Mouse (Mus musculus): ENCODE measurements around the gene Fbxw11.

The Fbxw11 gene

DNA sequence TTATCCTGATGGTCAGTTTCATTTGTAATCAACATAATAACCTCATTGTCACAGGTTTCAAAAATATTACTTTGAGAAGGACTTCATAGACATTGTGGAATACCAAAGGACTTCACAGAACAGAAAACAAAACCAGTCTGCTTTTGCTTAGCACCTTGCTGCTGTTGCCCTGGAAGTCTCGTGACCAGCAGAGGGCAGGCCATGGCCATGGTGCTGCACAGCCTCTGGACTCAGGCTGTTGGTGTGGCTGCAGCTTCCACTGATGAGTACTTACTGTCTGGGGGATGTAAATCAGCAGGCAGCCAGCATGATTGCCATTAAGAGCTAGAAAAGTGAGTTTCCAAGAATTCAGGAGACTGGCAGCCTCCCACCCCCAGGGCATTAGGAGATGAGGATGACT lies 16.8 kb upstream of the Fbxw11 start:
- WGBS = 68% methylated on average over 1 of the region's 1 CpGs

GRCm38 (mm10) chr11:32626079-32626478 lies 16.4 kb upstream of the Fbxw11 start:
- 89% methylated on average over 6 of the region's 6 CpGs for WGBS

DNA sequence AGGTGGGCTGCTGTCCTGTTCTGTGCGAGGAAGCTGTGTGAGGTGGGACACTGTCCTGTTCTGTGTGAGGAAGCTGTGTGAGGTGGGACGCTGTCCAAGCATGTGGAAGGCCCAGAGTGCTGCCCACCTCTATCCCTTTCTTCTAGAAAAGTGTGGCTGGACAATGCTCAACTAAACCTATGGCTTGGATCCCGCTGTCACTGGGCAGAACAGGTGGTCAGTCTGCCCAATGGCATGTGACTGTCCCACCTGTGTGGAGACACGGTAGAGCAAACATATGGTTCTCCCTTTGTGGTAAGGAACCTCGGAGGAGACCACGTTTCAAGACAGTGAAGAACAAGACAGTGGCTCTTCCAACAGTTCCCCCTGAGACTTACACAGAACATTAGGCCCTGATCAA lies 14.6 kb upstream of the Fbxw11 start:
- 89% methylated on average over 6 of the region's 6 CpGs for WGBS

- WGBS = 90% methylated on average over 4 of the region's 4 CpGs
These were observed 12.8 kb upstream of the Fbxw11 start for GRCm38 (mm10) chr11:32629713-32630211.

GRCm38 (mm10) chr11:32632671-32633070 lies 9.9 kb upstream of the Fbxw11 start:
- WGBS = 91% methylated on average over 5 of the region's 5 CpGs

GRCm38 (mm10) chr11:32633542-32633941 lies 9.0 kb upstream of the Fbxw11 start:
- WGBS = 73% methylated on average over 3 of the region's 3 CpGs

DNA sequence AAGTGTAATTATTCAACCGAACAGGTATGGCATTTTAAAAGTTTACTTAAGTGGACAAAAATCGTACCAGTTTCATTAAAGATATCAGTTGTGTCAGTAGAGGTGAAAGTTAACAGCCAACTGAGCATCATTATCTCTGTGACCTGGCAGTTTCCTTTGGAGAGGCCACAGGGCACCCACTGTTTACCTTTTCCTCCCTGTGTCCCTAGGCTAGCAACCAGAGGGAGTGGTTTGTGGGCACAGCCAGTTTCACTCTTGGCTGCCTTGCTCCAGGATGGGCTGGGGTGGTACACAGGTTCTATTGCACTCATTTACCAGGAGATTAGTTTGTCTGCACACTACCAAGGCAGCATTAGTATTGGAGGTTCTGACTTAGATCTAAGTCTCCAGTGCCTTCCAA lies 8.4 kb upstream of the Fbxw11 start:
- WGBS = 91% methylated on average over 2 of the region's 2 CpGs

GRCm38 (mm10) chr11:32634842-32635241 lies 7.7 kb upstream of the Fbxw11 start:
- 70% methylated on average over 2 of the region's 2 CpGs for WGBS

GRCm38 (mm10) chr11:32636275-32636674 lies 6.2 kb upstream of the Fbxw11 start:
- WGBS = 72% methylated on average over 4 of the region's 4 CpGs

GRCm38 (mm10) chr11:32638521-32639255 lies 3.8 kb upstream of the Fbxw11 start:
- WGBS = 82% methylated on average over 8 of the region's 8 CpGs

- WGBS = 95% methylated on average over 4 of the region's 4 CpGs
These were observed 1.9 kb upstream of the Fbxw11 start for GRCm38 (mm10) chr11:32640617-32641016.

DNA sequence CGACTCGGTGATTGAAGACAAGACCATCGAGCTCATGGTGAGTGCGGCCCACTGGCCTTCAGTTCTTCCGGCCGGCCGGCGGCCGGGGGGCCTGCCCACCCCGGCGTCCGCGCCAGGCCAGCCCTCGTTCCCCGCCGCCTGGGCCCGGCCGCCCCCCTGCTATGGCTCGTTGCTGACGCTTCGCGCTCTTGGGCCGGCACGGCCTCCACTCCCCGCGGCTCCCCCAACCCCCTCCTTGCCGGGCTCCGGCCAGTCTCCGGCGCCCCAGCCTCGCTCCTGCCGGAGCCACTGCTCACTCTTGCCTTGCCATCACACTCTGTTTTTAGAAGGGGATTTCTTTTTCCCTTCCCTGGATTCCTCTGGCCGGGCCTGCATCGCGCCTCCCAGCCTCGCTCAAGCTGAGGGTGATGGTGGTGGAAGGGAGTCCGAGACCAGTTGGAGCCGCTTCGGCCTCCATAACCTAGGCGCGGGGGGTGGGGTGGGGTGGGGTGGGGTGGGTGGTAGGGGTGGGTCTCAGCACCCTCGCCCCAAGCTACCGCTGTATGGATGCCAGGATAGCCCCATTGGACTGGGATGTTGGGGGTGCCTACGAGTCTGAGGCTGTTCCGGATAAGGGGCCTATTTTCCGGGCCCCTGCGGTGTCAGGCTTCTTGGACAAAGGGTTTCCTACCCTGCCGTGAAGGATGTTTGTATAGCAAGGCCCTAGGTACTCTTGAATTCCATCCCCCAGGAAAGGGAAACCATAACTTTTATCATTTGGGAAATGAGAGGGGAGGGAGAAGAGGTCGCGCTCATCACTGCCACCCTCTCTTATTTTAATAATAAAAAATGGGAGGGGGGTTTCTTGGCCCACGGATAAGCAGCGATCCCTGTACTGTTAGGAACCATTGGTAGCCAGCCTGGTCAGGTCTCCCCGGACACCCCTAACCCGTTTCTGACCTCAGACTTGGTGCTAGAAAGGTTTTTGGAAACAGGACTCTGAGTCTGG lies 669 bp downstream of the Fbxw11 start:
- WGBS = under 1% methylated on average over 51 of the region's 54 CpGs

GRCm38 (mm10) chr11:32644010-32644409 lies 1.5 kb downstream of the Fbxw11 start:
- WGBS = 5% methylated on average over 3 of the region's 3 CpGs

GRCm38 (mm10) chr11:32647265-32647664 lies 4.7 kb downstream of the Fbxw11 start:
- WGBS = 77% methylated on average over 2 of the region's 2 CpGs

DNA sequence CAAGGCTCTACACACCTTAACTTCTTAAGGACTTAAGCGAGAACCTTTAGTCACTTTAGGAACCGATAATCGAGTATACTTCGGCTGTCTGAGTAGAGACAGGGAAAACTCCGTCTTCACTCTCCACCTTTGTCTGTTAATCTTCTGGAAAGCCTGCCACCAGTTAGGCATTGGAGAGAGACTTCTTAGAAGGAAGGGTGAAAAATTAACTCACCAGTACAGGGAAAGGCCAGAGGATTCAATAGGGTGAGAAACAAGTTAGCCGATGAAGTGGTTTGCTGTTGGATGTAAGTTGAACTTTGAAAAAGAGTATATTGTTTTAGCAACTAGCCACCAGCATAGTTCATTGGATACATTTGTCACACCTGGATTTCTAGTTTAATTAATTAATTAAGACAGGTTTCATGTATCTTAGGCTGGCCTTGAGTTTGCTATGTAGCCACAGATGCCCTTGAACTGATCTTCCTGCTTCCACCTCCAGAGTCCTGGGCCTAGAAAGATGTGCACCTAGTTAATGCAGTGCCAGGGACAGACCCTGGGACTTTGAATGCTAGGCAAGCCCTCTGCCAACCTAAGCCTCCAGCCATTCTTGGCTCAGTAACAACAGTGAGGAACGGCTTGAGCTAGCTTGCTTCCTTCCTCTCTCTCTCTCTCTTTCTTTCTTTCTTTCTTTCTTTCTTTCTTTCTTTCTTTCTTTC lies 8.5 kb downstream of the Fbxw11 start:
- WGBS = 79% methylated on average over 7 of the region's 7 CpGs

DNA sequence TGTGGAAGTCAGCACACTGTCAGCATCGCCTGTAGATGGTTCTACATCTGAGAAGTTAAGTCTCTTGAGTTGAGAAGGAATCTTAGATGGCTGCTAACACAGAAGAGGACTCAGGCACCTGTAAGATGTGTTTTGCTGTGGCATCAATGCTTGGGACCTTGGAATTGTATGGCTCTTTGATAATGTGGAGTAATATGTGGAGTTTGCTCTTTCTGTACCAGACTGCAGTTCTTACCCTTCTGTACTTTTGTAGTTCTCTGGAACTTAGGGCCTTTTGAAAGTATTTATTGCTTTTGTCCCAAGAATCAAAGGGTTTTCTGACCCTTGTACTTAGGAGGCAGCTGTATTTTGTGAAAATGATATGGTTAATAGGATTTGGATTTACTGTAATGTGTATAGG lies 9.2 kb downstream of the Fbxw11 start:
- 79% methylated on average over 1 of the region's 1 CpGs for WGBS

GRCm38 (mm10) chr11:32662082-32662656 lies 19.6 kb downstream of the Fbxw11 start:
- WGBS = 59% methylated on average over 1 of the region's 1 CpGs

- WGBS = 63% methylated on average over 3 of the region's 3 CpGs
These were observed 23.1 kb downstream of the Fbxw11 start for GRCm38 (mm10) chr11:32665639-32666038.

DNA sequence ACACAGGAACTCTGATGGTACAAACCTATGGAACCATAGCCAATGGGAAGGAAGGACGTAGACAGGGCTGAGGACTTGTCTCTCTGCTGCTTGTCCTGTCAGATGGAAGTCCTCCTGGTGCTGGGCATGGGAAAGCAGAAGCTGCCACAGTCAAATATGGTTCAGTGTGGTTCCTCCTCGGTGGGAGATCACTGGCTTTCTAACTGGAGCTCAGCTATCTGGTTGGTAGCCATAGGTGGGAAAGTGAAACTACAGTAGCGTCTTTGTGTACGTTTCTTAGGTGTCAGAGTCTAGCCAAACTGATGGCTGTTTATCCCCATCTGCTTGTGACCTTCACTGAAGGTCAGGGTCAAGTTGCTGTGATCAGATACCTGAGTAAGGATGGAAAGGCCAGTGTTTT lies 29.0 kb downstream of the Fbxw11 start:
- 88% methylated on average over 4 of the region's 4 CpGs for WGBS

DNA sequence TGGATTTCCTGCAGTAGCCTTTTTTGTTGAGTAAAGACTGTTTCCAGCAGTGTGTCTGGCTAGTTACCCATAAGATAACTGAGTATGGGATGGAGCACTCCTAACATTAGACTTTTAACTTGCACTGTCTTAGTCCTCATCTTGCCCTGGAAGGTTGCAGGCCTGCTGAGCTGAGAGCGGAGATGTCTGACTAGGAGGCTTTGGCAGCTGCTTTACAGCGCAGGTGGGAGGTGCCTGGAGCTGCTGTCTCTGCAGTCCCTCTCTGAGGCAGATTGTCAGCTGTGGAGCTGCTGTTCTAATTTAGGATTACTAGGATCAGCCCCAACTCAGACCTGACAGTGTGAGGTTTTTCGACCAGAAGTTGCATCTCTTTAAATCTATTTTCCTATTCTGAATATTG lies 34.3 kb downstream of the Fbxw11 start:
- WGBS = 26% methylated on average over 3 of the region's 3 CpGs

GRCm38 (mm10) chr11:32677811-32678210 lies 35.3 kb downstream of the Fbxw11 start:
- WGBS = 41% methylated on average over 1 of the region's 1 CpGs

DNA sequence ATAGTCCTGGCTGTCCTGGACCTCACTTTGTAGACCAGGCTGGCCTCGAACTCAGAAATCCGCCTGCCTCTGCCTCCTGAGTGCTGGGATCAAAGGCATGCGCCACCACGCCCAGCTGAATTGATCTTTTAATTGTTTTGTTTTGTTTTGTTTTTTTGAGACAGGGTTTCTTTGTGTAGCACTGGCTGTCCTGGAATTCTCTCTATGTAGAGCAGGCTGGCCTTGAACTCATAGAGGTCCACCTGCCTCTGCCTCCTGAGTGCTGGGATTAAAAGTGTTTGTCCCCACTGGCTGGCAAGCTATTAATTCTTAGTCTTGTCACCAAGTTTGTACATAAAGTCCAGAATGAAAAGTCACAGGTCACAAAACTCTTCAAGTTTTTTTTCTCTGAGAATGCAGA lies 36.6 kb downstream of the Fbxw11 start:
- WGBS = 97% methylated on average over 4 of the region's 4 CpGs

Measured in cerebral cortex, adult 2 months (tissue).